Mouse (Mus musculus) common myeloid progenitor, adult 5-6 weeks (primary cell): ENCODE measurements around the gene Sfmbt2. TPM values are rescaled to one million over a fixed set of nuclear protein-coding genes. Genes with fewer than 3 reads are reported as not detected.
A peak's percentile ranks its signal among the peaks of the same experiment; 100 is the strongest.
"Not testable (repeated sequence)": the region's sequence is repeated elsewhere in the genome, so short reads cannot be mapped to it uniquely, and the experiment has no call there.

Experiments
- ATAC-seq: replicated peaks from 2 replicates; pipeline ENCODE4 v1.8.0; 2016; ENCODE audit warnings: low read depth, mild to moderate bottlenecking, moderate TSS enrichment, inconsistent platforms; ENCODE audit not compliant: poor library complexity, severe bottlenecking
- total RNA-seq: library from RNA; stranded (forward); fragments of 200-1000, 187-1606 nt; gene quantifications from 2 replicates; pipeline ENCODE4 v1.2.3, GENCODE M21; 2017

Gene Sfmbt2
- 0.78 and 2.4 TPM in 2 replicates for total RNA-seq

DNA sequence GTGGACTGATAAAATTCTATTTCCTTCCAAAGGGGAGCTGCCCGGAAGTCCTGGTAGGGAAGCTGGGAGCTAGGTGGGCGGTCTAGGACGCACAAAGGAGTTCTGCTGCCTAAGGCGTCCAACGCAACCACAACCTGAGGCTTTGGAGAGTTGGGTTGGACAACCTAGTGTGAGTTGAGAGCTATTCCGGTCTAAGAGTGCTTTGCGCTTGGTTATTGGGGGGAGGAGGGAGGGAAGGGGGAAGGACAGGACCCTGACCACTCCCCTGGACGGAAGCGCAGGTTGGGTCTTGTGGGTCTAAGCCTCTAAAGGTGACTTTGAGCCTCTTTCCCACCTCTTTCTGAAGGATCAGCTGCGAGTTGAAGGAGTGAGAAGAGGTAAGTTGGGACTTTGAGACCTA is at the start of gene Sfmbt2:
Gene Sfmbt2 (plus strand): TSS at position 335 of the 400 bp plus-strand sequence.
- no peak for ATAC-seq

DNA sequence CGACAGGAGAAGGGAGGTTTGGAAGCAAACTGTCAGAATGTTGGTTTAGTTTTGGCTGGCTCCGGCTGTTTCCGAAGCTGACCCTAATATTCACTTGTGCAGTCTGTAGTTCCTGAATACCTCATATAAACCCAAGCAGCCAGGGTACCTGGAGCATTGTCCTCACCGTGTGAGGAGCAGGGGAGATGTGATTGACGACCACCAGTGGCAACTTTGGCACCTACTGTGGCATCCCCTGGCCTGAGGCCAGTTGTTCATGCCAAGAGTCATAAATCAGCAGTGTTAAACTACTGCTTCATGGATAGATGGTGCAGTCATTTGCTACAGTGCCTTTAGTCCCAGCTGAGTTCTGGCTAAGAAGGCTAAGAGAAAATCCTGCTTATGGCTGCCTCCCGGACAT is 49.2 kb upstream of the Sfmbt2 start:
- ATAC-seq = no peak

DNA sequence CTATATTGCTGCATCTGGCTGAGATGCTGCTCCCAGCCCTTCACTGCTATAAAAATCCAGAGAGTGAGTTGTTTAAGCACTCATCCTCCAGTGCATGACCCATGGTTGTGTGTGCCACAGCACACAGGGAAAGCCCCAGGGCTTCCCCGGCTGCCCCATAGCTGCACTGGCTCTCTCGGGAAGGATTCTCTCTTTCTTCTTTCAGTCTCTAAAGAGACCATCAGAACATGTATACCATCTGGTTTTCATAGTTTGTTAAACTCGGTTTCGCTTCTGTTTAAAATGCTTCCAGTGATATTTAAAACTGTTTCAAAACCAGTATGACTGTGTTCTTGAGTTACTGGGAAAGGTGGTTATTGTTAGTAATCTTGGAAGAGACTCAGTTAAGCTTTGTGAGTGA is 47.1 kb upstream of the Sfmbt2 start:
- ATAC-seq = no peak

DNA sequence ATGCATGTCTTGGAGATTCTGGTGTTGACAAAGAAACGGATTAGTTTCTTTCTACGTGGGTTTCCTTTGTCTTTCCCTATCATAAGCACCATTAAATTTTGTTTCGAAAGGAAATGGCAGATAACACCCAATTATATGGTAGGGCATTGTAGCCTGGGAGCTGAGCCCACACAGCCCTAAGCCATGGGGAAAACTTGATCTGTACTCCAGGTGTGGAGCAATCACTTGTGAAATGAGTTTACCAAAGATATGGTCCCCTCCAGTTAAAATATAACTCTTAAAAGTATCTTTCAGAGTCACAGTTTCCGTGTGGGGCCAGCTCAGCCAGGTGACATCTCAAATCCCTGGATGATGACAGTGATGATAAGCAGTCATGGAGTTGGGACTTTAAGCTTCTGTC is 45.3 kb upstream of the Sfmbt2 start:
- no peak for ATAC-seq

DNA sequence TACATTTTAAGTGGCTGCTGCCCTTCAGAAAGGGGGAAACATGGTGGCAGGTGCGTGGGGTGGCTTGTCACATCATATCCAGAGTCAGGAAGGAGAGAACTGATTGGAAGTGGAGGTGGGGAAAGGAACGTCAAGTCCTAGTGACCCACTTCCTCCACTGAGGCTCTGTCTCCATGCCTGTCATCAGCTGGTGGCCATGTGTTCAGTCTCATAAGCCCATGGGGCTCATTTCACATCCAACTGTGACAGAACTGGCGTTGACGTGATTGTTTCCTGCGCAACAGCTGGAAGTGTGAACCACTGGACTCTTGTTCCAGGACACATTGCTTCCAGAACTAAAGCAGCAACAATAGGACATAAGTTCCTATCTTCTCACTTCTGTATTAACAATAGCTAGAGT is 40.1 kb upstream of the Sfmbt2 start:
- ATAC-seq = no peak

DNA sequence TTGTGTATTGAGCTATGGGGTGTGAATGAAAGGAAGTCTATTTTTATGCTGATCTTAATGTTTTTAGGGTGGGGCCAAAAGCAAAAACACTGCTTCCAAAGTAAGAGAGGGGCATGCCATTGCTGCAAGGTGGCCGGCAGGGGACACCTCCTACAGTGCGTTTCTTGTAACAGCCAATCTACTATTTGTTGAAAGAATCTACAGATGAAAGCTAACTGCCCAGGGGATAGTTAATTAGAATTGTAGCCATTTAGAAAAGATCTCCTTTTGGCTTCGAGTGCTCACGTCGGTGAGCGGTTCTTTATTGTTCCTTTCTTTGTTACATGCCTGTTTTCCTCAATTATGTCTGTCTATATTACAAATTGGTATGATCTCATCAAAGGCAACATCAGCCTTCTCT is 36.0 kb upstream of the Sfmbt2 start:
- ATAC-seq = no peak

DNA sequence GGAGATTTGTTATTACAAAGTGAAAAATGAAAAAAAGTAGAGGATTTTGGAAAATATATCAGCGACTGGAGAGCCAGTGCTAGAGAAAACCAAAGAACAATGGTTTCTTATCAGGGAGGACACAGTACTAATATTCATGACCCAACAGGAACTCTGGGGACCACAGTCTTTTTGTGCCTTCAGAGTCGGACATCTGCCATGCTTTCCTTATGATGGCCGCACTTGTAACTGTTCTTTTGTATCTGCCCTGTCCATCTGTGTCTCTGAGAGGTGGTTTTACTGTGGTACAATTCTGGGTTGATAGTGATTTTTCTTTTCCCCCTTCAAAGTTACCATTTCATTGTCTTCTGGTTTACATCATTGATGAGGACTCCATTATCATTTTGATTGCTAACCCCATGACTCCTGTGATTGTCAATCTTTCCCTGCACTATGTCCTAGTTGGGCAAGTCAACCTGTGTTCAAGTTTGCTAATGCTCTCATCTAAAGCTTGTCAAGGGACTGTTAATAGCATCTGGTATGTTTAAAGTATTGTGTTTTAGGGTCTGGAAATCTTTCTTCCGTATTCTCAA is 35.2 kb upstream of the Sfmbt2 start:
- peak; percentile 85 for ATAC-seq

DNA sequence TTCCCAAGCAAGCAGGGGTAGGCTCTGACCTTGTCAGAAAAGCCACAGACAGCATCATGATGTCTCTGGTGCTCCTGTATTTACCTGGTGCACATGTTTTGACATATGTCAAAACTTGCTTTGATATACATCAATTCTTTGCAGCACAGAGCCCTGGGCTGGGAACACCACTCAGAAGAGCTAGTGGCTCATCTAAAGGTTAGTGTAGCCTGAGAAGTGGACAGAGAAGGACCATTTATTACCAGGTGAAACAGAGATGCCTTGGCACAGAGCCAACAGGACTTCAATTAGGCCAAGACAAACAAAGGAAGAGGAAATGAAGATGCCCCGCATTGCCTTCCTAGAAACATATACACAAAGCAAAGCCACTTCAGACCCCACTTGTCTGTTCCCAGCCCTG is 30.3 kb upstream of the Sfmbt2 start:
- ATAC-seq = no peak

DNA sequence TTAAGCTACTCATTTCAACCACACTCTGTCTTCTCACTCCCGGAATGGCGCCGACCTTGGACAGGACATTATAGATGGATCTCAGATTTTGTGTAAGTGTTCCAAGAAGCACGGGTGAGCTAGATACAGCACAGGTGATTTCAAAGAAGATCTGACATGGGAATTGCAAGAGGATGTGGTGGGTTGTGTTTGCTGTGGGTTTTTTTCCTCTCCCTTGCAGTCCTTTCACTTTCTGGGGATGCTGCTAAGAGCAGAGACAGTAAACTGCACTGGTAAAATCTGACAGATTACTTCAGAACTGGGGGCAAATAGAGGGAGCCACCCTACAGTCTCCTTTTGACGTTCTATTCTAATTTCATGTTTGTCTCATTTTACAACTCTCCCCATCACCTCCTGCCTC is 26.8 kb upstream of the Sfmbt2 start:
- no peak for ATAC-seq

DNA sequence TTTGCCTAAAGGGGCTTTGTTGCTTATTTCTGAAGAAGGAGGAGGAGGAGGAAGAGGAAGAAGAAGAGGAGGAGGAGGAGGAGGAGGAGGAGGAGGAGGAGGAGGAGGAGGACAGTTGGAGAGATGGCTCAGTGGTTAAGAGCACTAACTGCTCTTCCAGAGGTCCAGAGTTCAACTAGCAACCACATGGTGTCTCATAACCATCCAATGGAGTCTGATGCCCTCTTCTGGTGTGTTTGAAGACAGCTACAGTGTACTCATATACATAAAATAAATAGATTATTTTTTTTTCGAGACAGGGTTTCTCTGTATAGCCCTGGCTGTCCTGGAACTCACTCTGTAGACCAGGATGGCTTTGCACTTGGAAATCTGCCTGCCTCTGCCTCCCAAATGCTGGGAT is 26.2 kb upstream of the Sfmbt2 start:
- ATAC-seq = not testable (repeated sequence)

DNA sequence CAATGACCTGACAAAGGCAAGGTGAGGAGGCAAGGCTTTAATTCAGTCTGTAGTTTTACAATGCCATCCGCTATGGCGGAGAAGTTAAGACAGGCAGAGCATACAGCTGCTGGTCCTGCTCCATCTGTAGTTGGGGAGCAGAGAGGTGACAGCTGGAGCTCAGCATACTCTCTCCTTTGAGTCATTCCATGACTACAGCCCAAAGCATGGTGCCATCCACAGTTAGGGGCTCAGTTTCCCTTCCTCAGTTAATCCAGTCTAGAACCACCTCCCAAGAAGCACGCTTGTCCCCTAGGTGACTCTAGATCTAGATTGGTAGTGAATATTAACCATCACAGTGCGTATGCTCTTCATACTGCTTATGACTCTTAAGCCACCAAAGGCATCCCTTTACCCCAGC is 23.1 kb upstream of the Sfmbt2 start:
- no peak for ATAC-seq

DNA sequence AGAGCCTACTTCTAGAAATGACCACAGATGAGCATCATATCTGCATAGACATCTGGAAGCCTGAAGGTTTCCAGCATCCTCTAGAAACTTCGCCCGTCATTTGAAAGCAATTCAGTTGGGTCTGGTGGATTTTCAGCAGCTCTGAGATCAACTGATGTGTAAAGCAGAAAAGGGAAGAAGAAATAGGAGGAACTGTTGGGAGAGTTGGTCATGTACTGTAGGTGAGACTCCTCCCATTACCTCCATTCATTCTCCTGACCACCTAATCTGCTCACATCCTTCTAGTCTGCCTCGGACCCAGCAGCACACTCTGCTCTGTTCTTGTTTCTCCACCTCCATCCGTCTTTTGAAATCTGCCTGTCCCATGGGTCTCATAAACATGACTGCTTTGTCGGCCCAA is 22.3 kb upstream of the Sfmbt2 start:
- peak; percentile 74 for ATAC-seq

DNA sequence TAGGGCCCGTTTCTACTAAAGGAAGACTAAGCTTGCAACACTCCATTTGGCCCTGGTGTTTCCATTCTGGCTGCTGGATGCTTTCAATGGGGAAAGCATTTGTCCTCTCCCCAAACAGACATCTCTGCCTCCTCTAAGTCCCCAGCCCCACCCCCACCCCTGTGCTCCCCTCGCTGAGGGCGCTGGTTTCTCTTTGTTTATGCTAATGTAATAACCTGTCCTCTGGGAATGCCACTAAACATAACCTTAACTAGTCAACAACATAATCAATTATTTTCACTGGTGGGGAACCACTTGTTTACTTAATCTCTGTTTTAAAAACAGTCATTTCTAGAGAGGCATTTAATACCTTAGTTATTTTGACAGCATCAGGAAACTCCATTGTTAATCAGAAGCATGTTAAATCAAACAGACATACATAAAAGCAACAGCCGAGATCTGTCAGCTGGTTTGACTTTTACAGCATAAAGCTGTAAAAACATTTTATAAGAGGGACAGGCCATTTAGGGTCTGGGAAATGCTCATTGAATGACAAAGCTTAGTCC is 20.0 kb upstream of the Sfmbt2 start:
- ATAC-seq = no peak

DNA sequence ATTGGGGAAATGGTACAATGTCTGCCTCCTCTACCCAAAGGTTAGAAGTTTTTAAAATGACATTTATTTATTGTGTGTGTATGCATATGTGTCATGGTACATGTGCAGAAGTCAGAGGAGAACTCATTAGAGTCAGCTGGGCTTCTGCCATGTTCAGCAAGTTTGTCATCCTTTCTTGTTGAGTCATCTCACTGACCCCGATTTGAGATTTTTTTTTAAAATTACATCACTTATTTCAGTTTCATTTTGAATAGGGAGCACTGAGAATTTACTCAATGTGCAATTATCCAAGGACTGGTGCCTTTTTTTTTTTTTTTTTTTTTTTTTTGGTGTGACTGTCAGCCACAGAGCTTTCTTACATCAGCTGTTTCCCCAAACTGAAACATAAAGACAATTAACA is 19.2 kb upstream of the Sfmbt2 start:
- no peak for ATAC-seq

DNA sequence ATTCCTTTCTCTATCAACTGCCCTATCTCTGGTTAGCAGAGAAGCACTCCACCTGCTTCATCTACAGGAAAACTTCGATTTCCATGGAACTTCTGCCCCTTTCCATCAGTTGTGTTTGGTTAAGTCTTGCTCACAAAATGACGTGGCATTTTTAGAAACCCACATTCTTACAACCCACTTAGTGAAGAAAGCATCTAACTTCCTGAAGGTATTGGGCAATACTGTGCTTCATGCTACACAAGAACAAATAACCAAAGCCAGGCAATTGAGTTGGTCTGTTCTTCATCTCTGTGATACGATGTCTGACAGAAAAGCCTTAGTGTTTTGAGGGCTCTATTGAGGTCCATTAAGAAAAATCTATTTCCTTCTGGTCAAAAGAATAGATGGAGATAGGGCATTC is 17.4 kb upstream of the Sfmbt2 start:
- ATAC-seq = peak; percentile 82

DNA sequence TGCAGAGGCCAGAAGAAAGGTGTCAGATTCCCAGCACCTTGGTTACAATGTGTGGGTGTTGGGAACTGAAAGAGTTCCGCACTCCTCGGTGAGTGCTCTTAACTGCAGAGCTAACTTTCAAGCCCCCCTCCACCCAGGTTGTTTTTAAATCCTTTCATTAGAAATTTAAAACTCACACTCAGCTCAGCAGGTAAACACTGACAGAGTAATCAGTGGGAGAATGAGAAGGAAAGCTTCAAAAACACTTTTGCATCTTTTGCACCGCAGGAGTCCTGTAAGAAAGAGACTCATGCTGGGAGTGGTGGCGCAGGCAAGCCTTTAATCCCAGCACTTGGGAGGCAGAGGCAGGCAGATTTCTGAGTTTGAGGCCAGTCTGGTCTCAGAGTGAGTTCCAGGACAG is 16.4 kb upstream of the Sfmbt2 start:
- no peak for ATAC-seq

DNA sequence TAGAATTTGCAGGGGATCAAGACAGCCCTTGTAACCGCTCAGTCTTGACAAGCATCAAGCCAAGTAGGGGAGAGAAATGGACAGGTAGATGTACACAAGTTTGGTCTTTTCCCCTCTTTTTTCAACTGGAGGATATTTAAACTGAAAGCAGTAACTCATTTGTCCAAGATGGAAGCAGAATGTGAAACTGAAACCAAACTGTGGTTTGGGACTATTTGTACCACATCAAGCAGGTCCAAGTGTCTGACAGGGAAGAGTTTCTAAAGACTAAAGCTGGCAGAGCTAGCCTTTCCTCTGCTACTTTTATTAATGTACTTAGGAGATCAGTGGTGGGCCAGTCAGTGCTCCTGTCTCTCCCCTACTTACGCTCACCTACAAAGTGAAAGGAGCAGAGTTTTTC is 10.4 kb upstream of the Sfmbt2 start:
- peak; percentile 71 for ATAC-seq

DNA sequence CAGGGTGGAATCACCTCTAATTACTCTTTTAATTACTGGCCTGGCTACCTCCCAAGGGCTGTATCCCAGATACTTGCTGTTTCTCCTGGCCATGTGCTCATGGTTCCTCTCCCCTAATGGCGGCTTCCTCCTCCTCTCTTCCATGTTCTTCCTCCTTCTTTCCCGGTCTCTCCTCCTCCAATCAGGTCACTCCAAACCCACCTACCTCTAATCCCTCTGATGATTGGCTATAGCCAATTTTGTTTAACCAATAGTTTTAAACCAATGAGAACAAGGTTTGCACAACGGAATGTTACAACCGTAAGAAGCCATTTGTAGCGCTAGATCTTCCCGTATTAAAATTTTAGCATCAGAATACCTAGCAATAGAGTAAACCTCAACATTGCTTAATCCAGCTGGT is 5.2 kb upstream of the Sfmbt2 start:
- no peak for ATAC-seq

DNA sequence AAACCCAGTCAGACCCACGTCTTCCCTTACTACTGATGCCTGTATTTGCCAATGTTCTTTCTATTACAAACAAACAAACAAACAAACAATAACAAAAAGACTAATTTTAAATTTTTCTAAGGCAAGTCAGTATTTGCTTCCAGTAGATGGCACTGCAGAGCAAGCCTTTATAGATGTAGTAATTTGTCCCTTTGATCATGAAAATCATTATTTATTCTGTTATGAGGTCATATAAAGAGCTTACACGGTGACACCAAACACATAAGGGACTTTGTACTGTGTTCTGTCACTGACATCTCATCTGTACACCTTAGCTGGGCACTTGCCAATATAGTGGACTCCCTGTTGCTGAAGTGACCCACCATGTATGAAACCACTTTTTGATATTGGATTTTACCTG is 4.0 kb upstream of the Sfmbt2 start:
- ATAC-seq = no peak

DNA sequence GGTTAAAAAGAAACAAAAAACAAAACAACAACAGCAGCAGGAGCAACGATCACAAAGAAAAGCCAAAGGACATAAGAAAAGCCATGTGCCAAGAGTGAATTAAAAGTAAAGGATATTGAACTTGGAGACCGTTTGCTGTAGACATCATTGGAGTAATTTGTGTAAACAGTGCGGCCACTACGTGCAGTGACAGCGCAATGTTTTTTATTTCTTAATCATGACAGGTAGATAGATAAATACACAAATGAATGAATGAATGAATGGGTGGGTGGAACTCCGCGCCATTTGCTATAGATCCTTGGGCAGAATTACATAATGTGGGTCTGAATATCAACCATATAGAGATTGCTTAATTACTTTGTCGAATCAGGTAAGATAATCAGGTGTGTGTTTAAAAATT is 634 bp upstream of the Sfmbt2 start:
- no peak for ATAC-seq

DNA sequence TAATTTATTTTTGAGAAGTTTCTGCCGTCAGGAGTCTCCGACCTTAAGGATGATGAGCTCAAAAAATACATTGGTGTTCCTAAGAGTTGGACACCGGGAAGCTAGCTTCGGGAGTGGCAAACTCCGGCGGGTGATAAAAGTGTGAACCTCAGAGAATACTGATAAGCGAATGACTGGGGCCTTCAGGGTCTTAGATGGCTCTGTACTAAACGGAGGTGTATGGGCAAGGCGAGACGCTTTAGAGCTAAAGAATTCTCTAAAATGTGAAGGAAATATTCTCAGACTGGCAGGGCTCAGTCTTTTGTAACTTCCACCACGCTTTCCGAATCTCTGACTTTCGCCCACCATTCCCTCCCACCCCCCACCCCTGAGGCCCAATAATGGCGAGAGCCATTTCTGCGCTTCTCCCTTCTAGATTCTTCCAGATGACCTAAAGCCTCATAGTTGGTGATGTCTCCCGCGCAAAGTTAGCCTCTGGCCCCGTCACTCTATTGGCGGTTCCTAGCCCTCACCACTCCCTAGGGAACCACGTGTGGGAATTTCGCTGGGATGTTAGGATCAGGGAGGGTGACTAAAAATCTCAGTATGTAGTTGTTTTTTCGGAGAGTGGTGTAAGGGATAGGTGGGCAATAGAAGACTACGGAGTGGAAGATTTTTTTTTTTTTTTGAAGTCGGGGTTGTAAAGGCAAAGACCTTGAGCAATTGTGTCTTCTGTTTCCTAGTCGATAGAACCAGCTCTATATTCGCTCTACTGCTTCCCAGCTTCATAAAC is 563 bp downstream of the Sfmbt2 start:
- no peak for ATAC-seq

DNA sequence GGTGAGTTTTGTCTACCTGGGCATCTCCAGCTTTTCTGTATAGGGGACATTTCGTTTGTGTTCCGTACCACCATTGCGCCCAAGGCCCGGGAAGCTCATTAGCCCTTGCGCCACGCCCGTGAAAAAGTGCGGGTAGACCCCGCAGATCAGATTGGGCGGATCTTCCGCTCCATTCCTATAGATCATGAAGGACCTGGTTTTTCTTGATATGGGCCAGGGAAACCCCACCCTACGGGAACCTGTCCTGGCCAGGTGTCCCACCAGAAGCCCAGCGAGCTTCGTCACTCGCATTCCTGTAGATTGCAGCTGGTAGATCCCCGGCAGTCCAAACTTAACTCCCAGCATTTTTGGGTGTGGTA is 1.1 kb downstream of the Sfmbt2 start:
- no peak for ATAC-seq
